Mouse (Mus musculus): ENCODE results near the gene Pef1.

GRCm38 (mm10) chr4:130176156-130176720, 73.9 kb downstream of the Pef1 start:
- no peak for TF ChIP-seq CHD2 (IDR thresholded peaks at IDR 0.05; ENCODE audit: low read depth, low read length)
- no peak for TF ChIP-seq ZNF384 (IDR thresholded peaks at IDR 0.05; ENCODE audit: low read depth, low read length)
- no peak for TF ChIP-seq ZC3H11A (IDR thresholded peaks at IDR 0.05; ENCODE audit: borderline replicate concordance, low read depth, low read length)
- TF ChIP-seq HCFC1 (IDR thresholded peaks at IDR 0.05; ENCODE audit: borderline replicate concordance, insufficient read depth, low read length) = no peak
